Mouse (Mus musculus) C2C12 (cell line): ENCODE results near the gene Dcbld1. TPM values are rescaled to one million over a fixed set of nuclear protein-coding genes. Genes with fewer than 3 reads are reported as not detected.
"Not testable (repeated sequence)": the region's sequence is repeated elsewhere in the genome, so short reads cannot be mapped to it uniquely, and the experiment has no call there.

ENCODE experiments used
- H3K27me3 ChIP-seq: one replicate; pipeline ENCODE4 v1.6.1; 2011; ENCODE audit not compliant: control insufficient read depth, insufficient read depth, insufficient read length
- H3K36me3 ChIP-seq: one replicate; pipeline ENCODE4 v1.6.1; 2011; ENCODE audit not compliant: control insufficient read depth, insufficient read depth
- H3K4me3 ChIP-seq: one replicate; pipeline ENCODE4 v1.5.1; 2011; ENCODE audit warnings: mild to moderate bottlenecking, control low read depth; ENCODE audit not compliant: poor library complexity, insufficient read depth, severe bottlenecking
- H3K79me2 ChIP-seq: one replicate; pipeline ENCODE4 v1.6.1; 2011; ENCODE audit not compliant: control insufficient read depth, insufficient read depth
- H3K79me3 ChIP-seq: one replicate; pipeline ENCODE4 v1.6.1; 2011; ENCODE audit warnings: low read depth, control low read depth
- H3ac ChIP-seq: one replicate; pipeline ENCODE3; 2011; ENCODE audit warnings: low read depth; ENCODE audit not compliant: control insufficient read depth, insufficient read length
- CEBPB ChIP-seq: IDR thresholded peaks from one replicate; pipeline ENCODE4 v1.6.1; 2011; ENCODE audit warnings: low read depth, mild to moderate bottlenecking, control low read depth, moderate library complexity
- CTCF ChIP-seq: IDR thresholded peaks from one replicate; pipeline ENCODE4 v1.5.1; 2011; ENCODE audit not compliant: control insufficient read depth, insufficient read depth, insufficient read length
- FOSL1 ChIP-seq: IDR thresholded peaks from one replicate; pipeline ENCODE4 v1.8.0; 2011; ENCODE audit warnings: mild to moderate bottlenecking, low read length; ENCODE audit not compliant: poor library complexity, insufficient read depth, severe bottlenecking
- MAX ChIP-seq: IDR thresholded peaks from one replicate; pipeline ENCODE4 v1.6.1; 2011; ENCODE audit warnings: mild to moderate bottlenecking, control low read depth
- MYOD1 ChIP-seq: IDR thresholded peaks from one replicate; pipeline ENCODE4 v1.6.1; 2011; ENCODE audit warnings: low read depth; ENCODE audit not compliant: control insufficient read depth, insufficient read length
- MYOG ChIP-seq: IDR thresholded peaks from one replicate; pipeline ENCODE4 v1.6.1; 2011; ENCODE audit not compliant: control insufficient read depth, insufficient read length; ENCODE audit errors: extremely low read depth
- USF1 ChIP-seq: IDR thresholded peaks from one replicate; pipeline ENCODE4 v1.6.1; 2011; ENCODE audit warnings: low read depth, mild to moderate bottlenecking, control low read depth, moderate library complexity
- polyA plus RNA-seq: library from polyadenylated mRNA; unstranded; fragments of >200 nt; fragmentation: generic; extraction: Trizol; gene quantifications from one replicate; pipeline ENCODE4 v1.2.1, GENCODE M21; 2012; ENCODE audit warnings: missing spikeins

Gene Dcbld1
- polyA plus RNA-seq, 1 experiment = 5.6 TPM

DNA sequence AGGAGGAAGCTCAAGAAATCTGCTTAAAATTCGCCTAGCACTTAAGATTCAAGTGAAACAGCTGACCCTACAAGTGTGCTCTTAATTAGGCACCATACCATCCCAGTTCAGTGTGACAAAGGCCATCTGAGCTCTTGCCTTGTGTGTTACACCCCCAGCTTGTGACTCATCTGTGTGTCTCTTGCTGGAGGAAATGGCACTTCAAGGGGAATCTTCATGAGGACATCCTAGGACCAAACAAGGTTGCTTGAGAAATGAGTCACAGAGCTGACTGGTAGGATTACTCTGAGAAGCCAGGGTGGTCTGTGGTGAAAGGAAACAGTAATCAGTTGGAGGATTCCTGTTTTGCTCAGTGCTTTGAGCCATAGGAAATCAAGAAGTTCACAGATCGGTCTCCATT lies 39.6 kb downstream of the Dcbld1 start:
- no peaks in the 10 kb centered on the region for H3K27me3 ChIP-seq
- no peaks in the 10 kb centered on the region for H3K79me2 ChIP-seq
- H3ac ChIP-seq = no peak overlapping the region
- H3K36me3 ChIP-seq = no peaks in the 10 kb centered on the region
- TF ChIP-seq CEBPB (no peak), MYOD1 (no peak), MAX (no peak), MYOG (no peak)
- no peaks in the 10 kb centered on the region for H3K79me3 ChIP-seq
- no peak overlapping the region for H3K4me3 ChIP-seq

GRCm38 (mm10) chr10:52274001-52274909 lies 40.8 kb downstream of the Dcbld1 start:
- H3K79me3 ChIP-seq = no peaks in the 10 kb centered on the region
- no peaks in the 10 kb centered on the region for H3K27me3 ChIP-seq
- H3K36me3 ChIP-seq = no peaks in the 10 kb centered on the region
- H3ac ChIP-seq = no peak overlapping the region
- H3K79me2 ChIP-seq = no peaks in the 10 kb centered on the region
- H3K4me3 ChIP-seq = no peak overlapping the region
- TF ChIP-seq MYOG (no peak), USF1 (no peak)

- Histone ChIP-seq H3K79me3 (no peaks in the 10 kb centered on the region), H3K27me3 (no peaks in the 10 kb centered on the region), H3K79me2 (no peaks in the 10 kb centered on the region), H3K36me3 (no peaks in the 10 kb centered on the region), H3K4me3 (no peak overlapping the region), H3ac (no peak overlapping the region)
- TF ChIP-seq MYOD1 (no peak), FOSL1 (no peak), MAX (no peak)
Measured at GRCm38 (mm10) chr10:52274910-52275604, 41.6 kb downstream of the Dcbld1 start.

DNA sequence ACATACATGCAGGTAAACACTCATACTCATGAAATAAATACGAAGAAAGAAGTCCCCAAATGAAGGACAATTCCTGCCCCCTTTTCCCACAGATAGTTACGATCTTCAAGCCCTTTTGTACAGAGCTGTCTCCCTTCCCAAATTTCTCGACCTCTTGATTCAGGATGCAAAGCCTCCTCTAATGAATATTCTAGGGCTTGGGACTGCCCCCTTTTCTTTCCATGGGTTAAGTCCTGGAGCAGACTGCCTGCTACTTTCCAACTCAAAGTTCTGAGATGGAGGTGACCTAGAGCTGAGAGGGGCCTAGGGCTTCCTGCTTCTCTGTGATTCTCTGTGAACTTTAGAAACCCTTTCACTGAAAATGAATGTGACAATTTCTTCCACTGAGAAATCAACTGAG lies 43.2 kb downstream of the Dcbld1 start:
- TF ChIP-seq CEBPB (no peak), FOSL1 (no peak), MYOD1 (no peak), CTCF (no peak), USF1 (no peak), MAX (no peak), MYOG (no peak)
- Histone ChIP-seq H3K79me2 (no peaks in the 10 kb centered on the region), H3ac (no peak overlapping the region), H3K4me3 (no peak overlapping the region), H3K79me3 (no peaks in the 10 kb centered on the region), H3K27me3 (no peaks in the 10 kb centered on the region), H3K36me3 (no peaks in the 10 kb centered on the region)

- H3ac ChIP-seq, H3K4me3 ChIP-seq, H3K79me3 ChIP-seq, H3K27me3 ChIP-seq, H3K79me2 ChIP-seq, H3K36me3 ChIP-seq: not testable (repeated sequence)
Measured at GRCm38 (mm10) chr10:52277564-52277963, 44.1 kb downstream of the Dcbld1 start.

- H3K36me3 ChIP-seq = no peaks in the 10 kb centered on the region
- H3ac ChIP-seq = no peak overlapping the region
- no peak overlapping the region for H3K4me3 ChIP-seq
- no peaks in the 10 kb centered on the region for H3K79me3 ChIP-seq
- H3K79me2 ChIP-seq = no peaks in the 10 kb centered on the region
- H3K27me3 ChIP-seq = no peaks in the 10 kb centered on the region
- no peak for TF ChIP-seq MYOG
- TF ChIP-seq USF1 = no peak
- TF ChIP-seq MYOD1 = no peak
- TF ChIP-seq FOSL1 = no peak
- TF ChIP-seq MAX = no peak
- TF ChIP-seq CEBPB = no peak
- no peak for TF ChIP-seq CTCF
Measured at GRCm38 (mm10) chr10:52278011-52278434, 44.6 kb downstream of the Dcbld1 start.
